In the genomic region with DNA sequence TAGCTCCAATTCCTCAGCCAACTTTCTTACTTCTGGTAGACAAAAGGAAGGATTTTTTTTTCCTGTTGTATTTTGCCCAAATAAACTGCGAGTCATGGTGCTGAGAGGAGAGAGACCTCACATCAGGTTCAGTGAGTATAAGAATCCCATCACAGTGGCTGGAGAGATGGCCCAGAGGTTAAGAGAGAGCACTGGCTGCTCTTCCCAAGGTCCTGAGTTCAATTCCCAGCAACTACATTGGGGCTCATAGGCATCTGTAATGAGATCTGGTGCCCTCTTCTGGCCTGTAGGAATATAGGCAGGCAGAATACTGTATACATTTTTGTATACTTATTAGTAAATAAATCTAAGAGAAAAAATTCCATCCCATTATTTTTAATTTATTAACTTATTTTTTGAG, we compare ENCODE assay signal across 8 mouse cellular contexts. TPM values are rescaled to one million over a fixed set of nuclear protein-coding genes. Genes with fewer than 3 reads are reported as not detected.
DNase-seq lines count a peak whose midpoint lies in the region; ATAC-seq and TF ChIP-seq lines count a peak whose summit lies in the region.

No protein-coding gene starts in this region.

- no peak overlapping the region for H3K4me3 ChIP-seq in heart, embryonic 11.5 days (ENCODE audit: low read depth, low read length)
- H3K4me3 ChIP-seq in lung, embryonic 15.5 days = no peak overlapping the region
- H3K4me3 ChIP-seq in bone marrow macrophage, adult 2 months (ENCODE audit: insufficient read depth, low read length) = no peak overlapping the region

- no peak for TF ChIP-seq POLR2A in bone marrow macrophage, adult 2 months (IDR thresholded peaks at IDR 0.05; ENCODE audit: borderline replicate concordance, low read depth, low read length)

- H3K27me3 ChIP-seq in heart, embryonic 11.5 days (ENCODE audit: control insufficient read depth, insufficient read depth, low read length) = no peaks in the 10 kb centered on the region
- H3K27me3 ChIP-seq in lung, embryonic 15.5 days = no peaks in the 10 kb centered on the region

- TF ChIP-seq CTCF in bone marrow macrophage, adult 2 months (IDR thresholded peaks at IDR 0.05; ENCODE audit: low read depth, low read length) = 0 out of 2 replicates have a peak, but pooled peaks have one; percentile 6

- peak overlapping the region; percentile 97; the same call in 1 of the 2 replicates for H3K27ac ChIP-seq in heart, embryonic 11.5 days (ENCODE audit: low read depth, low read length)
- H3K27ac ChIP-seq in lung, embryonic 15.5 days = peak overlapping the region; percentile 97; the same call in 1 of the 2 replicates
- no peak overlapping the region for H3K27ac ChIP-seq in bone marrow macrophage, adult 2 months (ENCODE audit: insufficient read depth, low read depth, low read length)

- no peak for DNase-seq in heart, adult 18-20 months
- no peak for DNase-seq in lung, adult 18-20 months
- peak; percentile 60 for DNase-seq in naive thymus-derived CD4-positive, alpha-beta T cell, adult 2 months (ENCODE audit: low read depth)
- DNase-seq in urinary bladder, postnatal 36 days (ENCODE audit: low spot score in 2 of 2) = no peak
- no peak for DNase-seq in thymus, postnatal 36 days

- H3K9me3 ChIP-seq in heart, embryonic 11.5 days (replicated peaks; ENCODE audit: control insufficient read depth, low read length) = no peaks in the 10 kb centered on the region
- H3K9me3 ChIP-seq in lung, embryonic 15.5 days = no peaks in the 10 kb centered on the region

- 86% methylated on average over 1 of the region's 1 CpGs for WGBS in heart, embryonic 11.5 days (ENCODE audit: insufficient replicate concordance)
- WGBS in lung, embryonic 15.5 days = 96% methylated on average over 1 of the region's 1 CpGs

- H3K4me1 ChIP-seq in heart, embryonic 11.5 days (ENCODE audit: control insufficient read depth, insufficient read depth, low read length) = peaks cover 51% of the 10 kb centered on the region
- H3K4me1 ChIP-seq in lung, embryonic 15.5 days = peaks cover 68% of the 10 kb centered on the region
- H3K4me1 ChIP-seq in bone marrow macrophage, adult 2 months (ENCODE audit: control insufficient read depth, insufficient read depth, low read length) = peaks cover 48% of the 10 kb centered on the region

- H3K9ac ChIP-seq in heart, embryonic 11.5 days (ENCODE audit: low read depth, low read length) = no peak overlapping the region
- no peak overlapping the region for H3K9ac ChIP-seq in lung, embryonic 15.5 days

- no peak for ATAC-seq in heart, embryonic 11.5 days (replicated peaks; ENCODE audit: insufficient number of reproducible peaks, low FRiP score, low TSS enrichment)
- ATAC-seq in lung, embryonic 15.5 days (ENCODE audit: borderline replicate concordance, extremely low read depth, low FRiP score, low TSS enrichment) = no peak

- no peak overlapping the region for H3K4me2 ChIP-seq in heart, embryonic 11.5 days
- H3K4me2 ChIP-seq in lung, embryonic 15.5 days = no peak overlapping the region

- no peaks in the 10 kb centered on the region for H3K36me3 ChIP-seq in heart, embryonic 11.5 days (ENCODE audit: control insufficient read depth, insufficient read depth, low read length)
- H3K36me3 ChIP-seq in lung, embryonic 15.5 days = no peaks in the 10 kb centered on the region

RNA-seq across cellular contexts. Expression of a gene that starts 7.6 kb away (rescaled TPM):
- 15.9 and 17.1 TPM in 2 replicates for polyA plus RNA-seq in heart, embryonic 11.5 days (2014; fragmentation: Nextera tagmentation; extraction: Ambion mirVana)
- 10 to 100 TPM; 71.7 to 73.3 TPM for total RNA-seq in heart, adult 18-20 months (2021)
- polyA plus RNA-seq in lung, embryonic 15.5 days (2015; fragmentation: Nextera tagmentation; extraction: Ambion mirVana) = 21.1 and 21.2 TPM in 2 replicates
- 78.4 and 79.3 TPM in 2 replicates for polyA plus RNA-seq in bone marrow macrophage, adult 2 months (2012; ENCODE audit: insufficient read depth, insufficient read length, missing spikeins)

RNA-seq across cellular contexts. Expression of a gene that starts 12.6 kb away (rescaled TPM):
- 5.6 and 6.4 TPM in 2 replicates for polyA plus RNA-seq in heart, embryonic 11.5 days (2014; fragmentation: Nextera tagmentation; extraction: Ambion mirVana)
- 10 to 100 TPM; 54.2 to 67.6 TPM for total RNA-seq in heart, adult 18-20 months (2021)
- polyA plus RNA-seq in lung, embryonic 15.5 days (2015; fragmentation: Nextera tagmentation; extraction: Ambion mirVana) = 1.0 and 1.5 TPM in 2 replicates
- 7.4 and 8.2 TPM in 2 replicates for polyA plus RNA-seq in bone marrow macrophage, adult 2 months (2012; ENCODE audit: insufficient read depth, insufficient read length, missing spikeins)

RNA-seq across cellular contexts. Expression of a gene that starts 17.0 kb away (rescaled TPM):
- polyA plus RNA-seq in heart, embryonic 11.5 days (2014; fragmentation: Nextera tagmentation; extraction: Ambion mirVana) = 22.2 and 28.5 TPM in 2 replicates
- total RNA-seq in heart, adult 18-20 months (2021) = 10 to 100 TPM; 17.2 to 19.3 TPM
- 35.7 and 37.9 TPM in 2 replicates for polyA plus RNA-seq in lung, embryonic 15.5 days (2015; fragmentation: Nextera tagmentation; extraction: Ambion mirVana)
- 37.9 and 40.1 TPM in 2 replicates for polyA plus RNA-seq in bone marrow macrophage, adult 2 months (2012; ENCODE audit: insufficient read depth, insufficient read length, missing spikeins)

RNA-seq across cellular contexts. Expression of a gene that starts 47.3 kb away (rescaled TPM):
- 32.2 and 35.7 TPM in 2 replicates for polyA plus RNA-seq in heart, embryonic 11.5 days (2014; fragmentation: Nextera tagmentation; extraction: Ambion mirVana)
- total RNA-seq in heart, adult 18-20 months (2021) = 100 to 1,000 TPM in 1 of 2 experiments, 10 to 100 TPM in 1; 99.7 to 103 TPM
- polyA plus RNA-seq in lung, embryonic 15.5 days (2015; fragmentation: Nextera tagmentation; extraction: Ambion mirVana) = 35.6 and 35.8 TPM in 2 replicates
- polyA plus RNA-seq in bone marrow macrophage, adult 2 months (2012; ENCODE audit: insufficient read depth, insufficient read length, missing spikeins) = 20.7 and 23.5 TPM in 2 replicates

RNA-seq across cellular contexts. Expression of a gene that starts 48.9 kb away (rescaled TPM):
- 0.57 and 0.73 TPM in 2 replicates for polyA plus RNA-seq in heart, embryonic 11.5 days (2014; fragmentation: Nextera tagmentation; extraction: Ambion mirVana)
- under 1 TPM; 0.72 to 0.82 TPM for total RNA-seq in heart, adult 18-20 months (2021)
- 0.86 and 1.4 TPM in 2 replicates for polyA plus RNA-seq in lung, embryonic 15.5 days (2015; fragmentation: Nextera tagmentation; extraction: Ambion mirVana)
- 0.62 and 0.65 TPM in 2 replicates for polyA plus RNA-seq in bone marrow macrophage, adult 2 months (2012; ENCODE audit: insufficient read depth, insufficient read length, missing spikeins)
